Mouse (Mus musculus) liver, embryonic 14.5 days (tissue): Measurements from ENCODE around the gene Surf6. TPM values are rescaled to one million over a fixed set of nuclear protein-coding genes. Genes with fewer than 3 reads are reported as not detected.
A peak's percentile ranks its signal among the peaks of the same experiment; 100 is the strongest.

ENCODE experiments used
- ATAC-seq: fragments of 200-750 bp; cut with Nextera tagmentation; 2 replicates; pipeline ENCODE4 v1.8.0; 2017; ENCODE audit warnings: moderate number of reproducible peaks, mild to moderate bottlenecking, moderate library complexity; ENCODE audit not compliant: insufficient read depth
- DNase-seq, 3 experiments: peaks; one replicate each; pipeline ENCODE4 v3.0.0-alpha.2; 2012 to 2013; ENCODE audit warnings: low read depth in 3 of 3, low spot score in 3 of 3
- H3K27ac ChIP-seq: fragments of 300-500 bp; sonication (generic); 2 replicates; pipeline ENCODE4 v1.5.1; 2014; ENCODE audit warnings: moderate library complexity, mild to moderate bottlenecking, control low read depth, inconsistent platforms
- H3K27me3 ChIP-seq: fragments of 300-500 bp; sonication (generic); 2 replicates; pipeline ENCODE4 v1.6.1; 2014; ENCODE audit warnings: mild to moderate bottlenecking, low read length, moderate library complexity; ENCODE audit not compliant: control insufficient read depth, insufficient read depth
- H3K36me3 ChIP-seq: fragments of 300-500 bp; sonication (generic); replicated peaks from 2 replicates; pipeline ENCODE4 v1.6.1; 2014; ENCODE audit warnings: low read depth; ENCODE audit not compliant: control insufficient read depth, insufficient read depth
- H3K4me1 ChIP-seq, 2 experiments: fragments of 200-500 bp in 1 of 2; fragments of 300-500 bp in 1 of 2; sonication (generic) in 1 of 2; replicated peaks; 2 replicates each; pipeline ENCODE4 v1.6.1; 2012 to 2014; ENCODE audit warnings: antibody characterized with exemption in 1 of 2, inconsistent platforms in 1 of 2, low read length in 1 of 2; ENCODE audit not compliant: control insufficient read depth in 2 of 2, insufficient read depth in 2 of 2
- H3K4me2 ChIP-seq: fragments of 300-500 bp; sonication (generic); 2 replicates; pipeline ENCODE4 v1.6.1; 2014; ENCODE audit warnings: low read depth, mild to moderate bottlenecking, control low read depth, moderate library complexity
- H3K4me3 ChIP-seq, 2 experiments: fragments of 200-500 bp in 1 of 2; fragments of 300-500 bp in 1 of 2; sonication (generic) in 1 of 2; 2 replicates each; pipeline ENCODE4 v1.5.1; 2012 to 2014; ENCODE audit warnings: low read depth in 2 of 2, low read length in 2 of 2, mild to moderate bottlenecking in 2 of 2, control low read depth in 1 of 2, inconsistent platforms in 1 of 2, moderate library complexity in 1 of 2; ENCODE audit not compliant: insufficient read depth in 1 of 2
- H3K9ac ChIP-seq: fragments of 300-500 bp; sonication (generic); replicated peaks from 2 replicates; pipeline ENCODE4 v1.6.1; 2014; ENCODE audit warnings: mild to moderate bottlenecking, control low read depth, moderate library complexity
- H3K9me3 ChIP-seq: fragments of 300-500 bp; sonication (generic); 2 replicates; pipeline ENCODE4 v1.6.1; 2016; ENCODE audit warnings: low read length, mixed read lengths; ENCODE audit not compliant: control insufficient read depth
- CTCF ChIP-seq: IDR thresholded peaks from 2 replicates; pipeline ENCODE4 v1.5.1; 2016; ENCODE audit warnings: antibody characterized with exemption, low read depth, control low read depth
- EP300 ChIP-seq: IDR thresholded peaks from 2 replicates; pipeline ENCODE4 v1.6.1; 2016; ENCODE audit warnings: antibody characterized with exemption, low read depth
- WGBS: fragments of 180-500 bp; shearing (Covaris S2); extraction: QIAGEN DNeasy Blood & Tissue Kit; methylation state at CpG from one replicate; pipeline ENCODE4 v1.1.7; 2014; ENCODE audit not compliant: insufficient replicate concordance; 5-methylcytosine and 5-hydroxymethylcytosine counted together
- polyA plus RNA-seq, 2 experiments: library from polyadenylated mRNA; depleted of rRNA in 1 of 2; stranded (reverse) in 1 of 2; unstranded in 1 of 2; fragments of >200 nt; fragmentation: Nextera tagmentation in 1 of 2; extraction: Ambion mirVana in 1 of 2; gene quantifications; 2 replicates each; pipeline versions ENCODE4 v1.2.1 to v1.2.3; 2012 to 2014

Gene Surf6
- polyA plus RNA-seq, 2 experiments, result 6.3 to 10.6 TPM

DNA sequence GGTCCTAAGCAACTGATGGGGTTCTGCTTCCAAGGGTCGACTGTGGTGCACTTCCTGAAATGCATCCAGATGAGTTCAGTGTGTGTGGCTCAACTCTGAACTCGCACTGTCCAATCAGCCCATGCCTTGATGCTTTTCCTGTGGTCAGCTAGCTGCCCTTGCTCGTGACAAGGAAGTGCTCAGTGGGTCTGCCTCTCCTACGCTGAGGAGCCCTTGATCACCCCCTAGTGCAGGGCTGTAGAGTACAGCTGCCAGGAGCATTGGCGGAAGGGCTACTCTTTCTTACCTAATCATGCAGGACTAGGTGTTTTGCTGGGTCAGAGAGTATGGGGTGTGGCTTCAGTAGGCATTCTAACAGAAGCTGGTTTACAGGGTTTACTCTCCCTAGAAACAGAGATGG, 38.9 kb upstream of the Surf6 start:
- no peak for ATAC-seq
- no peaks in the 10 kb centered on the region for H3K9me3 ChIP-seq
- H3K27me3 ChIP-seq, result no peaks in the 10 kb centered on the region
- H3K27ac ChIP-seq, result no peak overlapping the region
- H3K9ac ChIP-seq, result no peak overlapping the region
- no peak for DNase-seq
- no peak overlapping the region for H3K4me2 ChIP-seq
- H3K36me3 ChIP-seq, result no peaks in the 10 kb centered on the region
- peak; percentile 46 for TF ChIP-seq CTCF
- no peak for TF ChIP-seq EP300
- 18% methylated on average over 5 of the region's 5 CpGs for WGBS
- no peak overlapping the region for H3K4me3 ChIP-seq
- no peaks in the 10 kb centered on the region for H3K4me1 ChIP-seq

DNA sequence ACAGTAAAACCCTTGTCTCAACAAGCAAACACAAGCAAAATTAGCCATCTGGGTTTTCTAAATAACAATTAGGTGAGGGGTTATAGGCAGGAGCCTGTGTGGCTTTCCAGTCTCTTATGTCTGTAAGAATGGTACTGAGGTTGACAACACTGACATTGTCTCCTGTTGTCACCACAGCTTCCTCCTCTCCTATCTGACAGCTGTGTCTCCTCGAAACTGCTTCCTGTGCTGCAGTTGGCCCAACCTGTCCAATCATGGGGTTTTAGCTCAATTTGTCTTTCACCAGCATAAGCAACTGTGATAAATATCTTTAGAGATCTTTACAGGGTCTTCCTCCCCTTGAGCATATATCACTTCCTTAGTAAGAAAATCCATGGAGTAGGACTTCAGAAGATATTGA, 33.7 kb upstream of the Surf6 start:
- Histone ChIP-seq H3K27ac (no peak overlapping the region), H3K4me2 (no peak overlapping the region), H3K4me1 (peaks cover 5 to 13% of the 10 kb centered on the region in 2 experiments), H3K36me3 (no peaks in the 10 kb centered on the region; the same call in 1 of the 2 replicates), H3K9me3 (no peaks in the 10 kb centered on the region), H3K4me3 (no peak overlapping the region), H3K27me3 (no peaks in the 10 kb centered on the region), H3K9ac (no peak overlapping the region)
- TF ChIP-seq EP300 (no peak), CTCF (no peak)
- WGBS, result 12% methylated on average over 1 of the region's 1 CpGs
- DNase-seq (no peak), ATAC-seq (no peak)

DNA sequence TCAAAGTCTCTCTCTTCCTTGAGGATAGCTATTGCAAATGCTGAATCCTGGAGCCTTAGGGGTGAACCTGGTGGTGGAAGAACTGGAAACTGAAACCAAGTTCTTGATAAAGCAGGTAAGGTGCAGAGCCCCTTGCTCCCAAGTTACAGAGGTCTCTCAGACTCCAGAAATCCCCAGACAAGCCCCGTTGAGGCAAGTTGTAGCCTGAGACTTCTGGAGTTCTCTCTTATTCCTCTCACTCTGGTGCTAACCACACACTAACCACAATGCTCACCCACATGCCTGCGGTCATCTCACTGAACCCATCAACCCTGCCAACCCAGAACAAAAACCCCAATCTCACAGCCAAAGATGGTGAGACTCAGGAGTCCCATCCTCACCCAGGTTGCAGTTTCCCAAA, 32.6 kb upstream of the Surf6 start:
- DNase-seq (no peak), ATAC-seq (no peak)
- WGBS, result 14% methylated on average over 2 of the region's 2 CpGs

DNA sequence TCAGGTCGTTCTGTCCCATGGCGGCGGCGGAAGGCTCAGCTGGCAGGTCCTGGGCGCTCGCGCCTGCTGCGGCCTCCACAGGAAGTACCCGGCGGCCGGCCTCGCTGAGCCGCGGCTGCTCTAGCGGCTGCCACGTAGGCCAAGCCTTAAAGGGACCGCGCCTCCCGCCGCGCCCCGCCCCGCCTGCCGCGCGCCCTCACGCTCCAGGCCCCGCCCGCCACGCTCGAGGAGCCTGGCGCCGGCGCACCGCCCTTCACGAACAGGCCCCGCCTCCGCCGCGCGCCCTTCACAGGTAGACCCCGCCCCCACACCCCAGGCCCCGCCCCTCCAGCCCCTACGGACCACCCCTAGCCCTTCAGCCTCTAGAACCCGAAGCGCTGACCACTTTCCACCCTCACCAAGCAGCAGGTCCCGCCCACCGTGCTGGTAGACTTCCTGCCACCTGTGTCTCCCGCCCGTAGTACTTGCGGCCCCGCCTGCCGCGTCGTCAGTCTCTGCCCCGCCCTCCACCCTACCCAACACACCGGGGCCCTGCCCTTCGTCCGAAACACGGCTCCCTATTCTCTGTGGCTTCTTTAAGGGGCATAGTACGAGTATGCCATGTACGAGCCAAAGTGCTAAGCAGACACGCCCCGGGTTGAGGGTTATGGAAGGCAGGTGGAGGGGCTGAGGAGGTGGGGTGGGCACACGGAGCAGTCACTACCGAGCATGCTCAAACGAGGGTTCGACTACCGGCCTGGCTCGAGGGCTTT, 30.8 kb upstream of the Surf6 start, which contains the start of the genes Surf4 and Stkld1:
Gene Surf4 (minus strand): TSS at position 625 of the 752 bp plus-strand sequence.
Gene Stkld1 (plus strand): TSS at position 744 of the 752 bp plus-strand sequence.
- WGBS, result under 1% methylated on average over 68 of the region's 70 CpGs
- Histone ChIP-seq H3K9me3 (no peaks in the 10 kb centered on the region), H3K9ac (peak within 1 kb of the TSS; percentile 89), H3K4me3 (peak within 1 kb of the TSS; percentile 76 to 79), H3K4me1 (peaks cover 9 to 21% of the 10 kb centered on the region in 2 experiments), H3K27me3 (no peaks in the 10 kb centered on the region), H3K27ac (peak within 1 kb of the TSS; percentile 11), H3K4me2 (peak within 1 kb of the TSS; percentile 80), H3K36me3 (peaks cover 14% of the 10 kb centered on the region)
- DNase-seq (peak; percentile 85 to 87 (median 86)), ATAC-seq (peak; percentile 94)
- no peak for TF ChIP-seq CTCF
- no peak for TF ChIP-seq EP300

More for the DNA sequence above, 32.6 kb upstream of the Surf6 start:
- Histone ChIP-seq H3K27ac (no peak overlapping the region), H3K4me1 (peaks cover 9 to 21% of the 10 kb centered on the region in 2 experiments), H3K4me3 (no peak overlapping the region), H3K36me3 (peaks cover 5% of the 10 kb centered on the region), H3K9me3 (no peaks in the 10 kb centered on the region), H3K4me2 (no peak overlapping the region), H3K9ac (no peak overlapping the region), H3K27me3 (no peaks in the 10 kb centered on the region)
- no peak for TF ChIP-seq CTCF
- no peak for TF ChIP-seq EP300

DNA sequence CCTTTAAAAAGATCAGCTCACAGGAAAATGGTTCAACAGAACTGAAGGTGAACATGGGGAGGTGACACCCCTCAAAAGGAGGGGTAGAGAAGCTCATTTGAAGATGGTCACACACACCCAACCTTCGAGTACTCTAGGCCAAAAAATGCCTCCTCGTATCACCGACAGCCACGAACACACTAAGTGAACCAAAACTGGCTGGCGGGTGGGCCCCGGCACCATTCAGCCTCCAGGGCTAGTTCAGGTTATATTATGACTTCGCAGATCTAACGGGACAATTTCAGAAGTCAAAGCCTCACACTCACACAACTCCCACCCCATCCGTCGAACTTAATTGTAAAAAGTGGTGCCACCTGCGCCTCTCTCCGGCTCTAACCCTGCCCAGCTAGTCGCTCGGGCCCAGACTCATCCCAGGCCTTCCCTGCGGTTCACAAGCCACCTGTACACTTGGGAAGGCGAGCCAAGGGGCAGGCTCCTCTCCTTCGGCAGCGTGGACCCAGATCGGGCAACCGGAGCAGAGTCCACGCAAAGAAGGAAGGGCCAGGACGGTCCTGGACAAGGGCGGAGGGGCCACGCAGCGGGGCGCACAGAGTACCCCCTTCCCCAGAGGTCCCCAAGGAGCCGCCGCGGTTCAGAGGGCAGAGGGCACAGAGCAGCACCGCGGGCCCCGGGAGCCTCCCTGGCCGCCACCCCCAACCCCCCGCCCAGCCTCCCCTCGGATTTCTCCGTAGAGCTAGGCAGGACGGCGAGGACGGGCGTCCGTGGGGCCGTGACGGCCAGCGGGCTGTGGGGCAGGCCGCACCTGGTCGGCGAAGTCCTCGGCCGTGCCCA, 30.0 kb upstream of the Surf6 start:
- Histone ChIP-seq H3K27me3 (no peaks in the 10 kb centered on the region), H3K4me3 (peak overlapping the region; percentile 73 to 76), H3K27ac (peak overlapping the region; percentile 9; the same call in 1 of the 2 replicates), H3K4me1 (peaks cover 9 to 21% of the 10 kb centered on the region in 2 experiments), H3K4me2 (peak overlapping the region; percentile 68), H3K9ac (peak overlapping the region; percentile 89), H3K36me3 (peaks cover 14% of the 10 kb centered on the region), H3K9me3 (no peaks in the 10 kb centered on the region)
- DNase-seq (no peak), ATAC-seq (peak; percentile 23)
- WGBS, result 1% methylated on average over 48 of the region's 49 CpGs
- no peak for TF ChIP-seq CTCF
- TF ChIP-seq EP300, result no peak
